Mouse (Mus musculus): ENCODE measurements around the gene Zfp14. TPM values are rescaled to one million over a fixed set of nuclear protein-coding genes. Genes with fewer than 3 reads are reported as not detected.

Gene Zfp14
- polyA plus RNA-seq, 1 experiment from 2014 or later, result 2.3 TPM

DNA sequence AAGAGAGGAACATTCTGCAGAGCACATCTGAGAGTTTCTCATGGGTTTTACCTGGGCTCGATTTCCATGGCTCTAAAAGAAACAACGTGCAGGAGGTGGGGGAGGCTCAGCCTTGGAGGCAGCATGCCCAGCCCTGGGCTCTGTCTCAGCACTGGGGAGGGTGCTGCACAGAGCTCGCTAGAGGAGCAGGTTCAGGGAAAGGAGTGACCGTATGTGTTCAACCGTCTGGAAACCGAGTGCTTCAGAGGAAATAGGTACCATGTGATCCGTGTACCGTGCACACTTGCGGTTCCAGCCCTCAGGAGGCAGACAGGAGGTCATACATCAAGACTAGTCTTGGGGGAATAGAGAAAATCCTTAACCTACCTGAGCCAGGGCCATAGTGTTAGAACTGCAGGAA lies 6.8 kb downstream of the Zfp14 start:
- H3K36me3 ChIP-seq (ENCODE audit: insufficient read depth, low read length), result no peaks in the 10 kb centered on the region

DNA sequence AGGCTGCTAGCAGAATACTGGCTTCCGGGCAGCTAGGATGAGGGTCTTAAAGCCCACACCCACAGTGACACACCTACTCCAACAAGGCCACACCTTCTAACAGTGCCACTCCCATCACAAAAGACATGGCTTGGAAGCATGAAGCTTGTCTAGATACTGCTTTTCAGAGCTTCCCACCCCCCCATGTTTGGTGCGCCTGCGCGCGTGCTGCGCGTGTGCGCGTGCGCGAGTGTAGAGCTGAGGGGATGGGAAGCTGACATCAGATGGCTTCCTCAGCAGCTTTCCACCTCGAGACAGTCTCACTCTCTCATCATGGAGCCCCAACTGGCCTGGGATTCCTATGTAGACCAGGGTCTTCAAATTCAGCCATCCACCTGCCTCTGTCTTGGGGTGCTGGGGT lies 16.8 kb downstream of the Zfp14 start:
- no peak for DNase-seq (ENCODE audit: low spot score)
- WGBS, result 92% methylated on average over 12 of the region's 12 CpGs
- Histone ChIP-seq H3K4me2 (replicated peaks; ENCODE audit: low read depth, low read length) (no peak overlapping the region), H3K9ac (replicated peaks; ENCODE audit: low read depth) (no peak overlapping the region), H3K36me3 (ENCODE audit: insufficient read depth, low read length) (peaks cover 7% of the 10 kb centered on the region; the same call in 1 of the 2 replicates), H3K4me1 (ENCODE audit: insufficient read depth, low read depth, low read length) (no peaks in the 10 kb centered on the region), H3K27me3 (replicated peaks; ENCODE audit: insufficient read depth, low read length) (no peaks in the 10 kb centered on the region), H3K4me3 (ENCODE audit: low read depth, low read length) (no peak overlapping the region), H3K9me3 (ENCODE audit: low read length) (no peaks in the 10 kb centered on the region), H3K27ac (ENCODE audit: low read length) (no peak overlapping the region)
- no peak for ATAC-seq
- TF ChIP-seq CTCF (IDR thresholded peaks at IDR 0.05) (no peak), EP300 (IDR thresholded peaks at IDR 0.05) (no peak)

More for the DNA sequence above, 6.8 kb downstream of the Zfp14 start:
- 46% methylated on average over 9 of the region's 9 CpGs for WGBS
- Histone ChIP-seq H3K4me1 (ENCODE audit: insufficient read depth, low read depth, low read length) (no peaks in the 10 kb centered on the region), H3K9ac (replicated peaks; ENCODE audit: low read depth) (no peak overlapping the region), H3K27ac (ENCODE audit: low read length) (no peak overlapping the region), H3K27me3 (replicated peaks; ENCODE audit: insufficient read depth, low read length) (no peaks in the 10 kb centered on the region), H3K4me3 (ENCODE audit: low read depth, low read length) (no peak overlapping the region), H3K9me3 (ENCODE audit: low read length) (no peaks in the 10 kb centered on the region), H3K4me2 (replicated peaks; ENCODE audit: low read depth, low read length) (no peak overlapping the region)
- ATAC-seq (no peak), DNase-seq (ENCODE audit: low spot score) (no peak)
- no peak for TF ChIP-seq EP300 (IDR thresholded peaks at IDR 0.05)
- no peak for TF ChIP-seq CTCF (IDR thresholded peaks at IDR 0.05)

DNA sequence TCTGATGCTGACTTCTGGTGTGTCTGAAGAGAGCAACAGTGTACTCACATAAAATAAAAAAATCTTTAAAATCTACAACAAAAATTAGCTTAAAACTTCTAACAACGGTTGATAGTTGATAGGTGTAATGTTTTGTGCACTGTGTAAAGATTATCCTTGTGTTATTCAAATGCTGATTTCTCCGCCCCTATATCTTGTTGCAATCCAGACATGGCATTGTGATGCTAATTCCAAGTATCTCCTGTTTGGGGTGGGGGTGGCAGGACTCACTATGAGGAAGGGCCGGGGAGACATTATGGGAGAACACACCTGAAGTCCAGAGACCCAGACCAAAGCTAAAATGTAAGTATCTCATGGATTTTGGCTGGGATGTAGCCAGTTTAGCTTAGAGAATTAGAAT lies 19.8 kb downstream of the Zfp14 start:
- H3K4me2 ChIP-seq (replicated peaks; ENCODE audit: low read depth, low read length), result no peak overlapping the region
- TF ChIP-seq CTCF (IDR thresholded peaks at IDR 0.05), result no peak
- no peak for TF ChIP-seq EP300 (IDR thresholded peaks at IDR 0.05)
- WGBS, result 93% methylated on average over 3 of the region's 3 CpGs

DNA sequence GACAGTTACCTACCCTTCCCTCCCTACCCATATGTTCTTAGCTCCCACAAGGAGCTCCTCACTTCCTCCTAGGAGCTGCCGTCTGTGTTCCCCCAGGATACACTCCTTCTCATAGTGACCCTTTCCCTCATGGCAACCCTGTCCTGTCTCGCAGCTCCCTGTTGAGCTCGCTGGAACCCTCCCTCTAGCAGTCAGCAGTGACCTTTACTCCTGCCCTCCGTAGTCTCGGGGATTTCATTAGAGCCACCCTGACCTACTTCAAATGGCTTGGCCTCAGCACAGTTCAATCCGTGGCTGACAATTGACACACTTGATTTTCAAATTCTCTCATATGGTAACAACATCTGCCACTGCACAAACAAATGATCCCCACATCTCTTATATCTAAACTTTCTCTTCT lies 20.5 kb downstream of the Zfp14 start:
- WGBS, result 25% methylated on average over 6 of the region's 6 CpGs
- Histone ChIP-seq H3K27ac (ENCODE audit: low read length) (no peak overlapping the region), H3K36me3 (ENCODE audit: insufficient read depth, low read length) (peaks cover 12% of the 10 kb centered on the region; the same call in 1 of the 2 replicates), H3K4me3 (ENCODE audit: low read depth, low read length) (no peak overlapping the region), H3K9ac (replicated peaks; ENCODE audit: low read depth) (no peak overlapping the region), H3K4me1 (ENCODE audit: insufficient read depth, low read depth, low read length) (no peaks in the 10 kb centered on the region), H3K9me3 (ENCODE audit: low read length) (no peaks in the 10 kb centered on the region), H3K27me3 (replicated peaks; ENCODE audit: insufficient read depth, low read length) (no peaks in the 10 kb centered on the region), H3K4me2 (replicated peaks; ENCODE audit: low read depth, low read length) (no peak overlapping the region)
- ATAC-seq (no peak), DNase-seq (ENCODE audit: low spot score) (no peak)
- TF ChIP-seq CTCF (IDR thresholded peaks at IDR 0.05), result no peak
- TF ChIP-seq EP300 (IDR thresholded peaks at IDR 0.05), result no peak

More for the DNA sequence above, 19.8 kb downstream of the Zfp14 start:
- Histone ChIP-seq H3K27me3 (replicated peaks; ENCODE audit: insufficient read depth, low read length) (no peaks in the 10 kb centered on the region), H3K9ac (replicated peaks; ENCODE audit: low read depth) (no peak overlapping the region), H3K4me3 (ENCODE audit: low read depth, low read length) (no peak overlapping the region), H3K9me3 (ENCODE audit: low read length) (no peaks in the 10 kb centered on the region), H3K36me3 (ENCODE audit: insufficient read depth, low read length) (peaks cover 7% of the 10 kb centered on the region; the same call in 1 of the 2 replicates), H3K4me1 (ENCODE audit: insufficient read depth, low read depth, low read length) (no peaks in the 10 kb centered on the region), H3K27ac (ENCODE audit: low read length) (no peak overlapping the region)
- no peak for DNase-seq (ENCODE audit: low spot score)
- no peak for ATAC-seq

DNA sequence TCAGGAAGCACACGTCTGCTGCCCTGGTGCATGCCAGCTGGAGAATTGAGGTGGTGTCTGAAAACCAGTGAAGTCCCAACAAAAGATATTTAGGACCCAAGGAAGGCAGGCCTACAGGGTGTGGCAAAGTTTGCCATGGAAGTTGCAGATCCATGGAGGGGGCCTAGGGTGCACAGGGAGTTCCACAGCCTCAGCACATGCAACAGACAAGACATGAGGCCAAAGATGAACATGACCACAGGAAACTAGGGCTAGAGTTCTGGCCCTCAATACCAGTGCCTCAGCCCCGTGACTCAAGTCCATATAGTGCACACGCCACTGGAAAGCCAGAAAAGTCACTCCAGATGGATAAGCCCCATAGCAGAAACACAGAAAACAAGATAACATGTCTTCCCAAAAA lies 22.6 kb downstream of the Zfp14 start:
- TF ChIP-seq EP300 (IDR thresholded peaks at IDR 0.05) (no peak), CTCF (IDR thresholded peaks at IDR 0.05) (no peak)
- no peak overlapping the region for H3K4me3 ChIP-seq (ENCODE audit: low read depth, low read length)
- no peaks in the 10 kb centered on the region for H3K4me1 ChIP-seq (ENCODE audit: insufficient read depth, low read depth, low read length)
- DNase-seq (ENCODE audit: low spot score), result no peak
- no peak overlapping the region for H3K27ac ChIP-seq (ENCODE audit: low read length)
- no peaks in the 10 kb centered on the region for H3K9me3 ChIP-seq (ENCODE audit: low read length)
- no peaks in the 10 kb centered on the region for H3K27me3 ChIP-seq (replicated peaks; ENCODE audit: insufficient read depth, low read length)
- H3K36me3 ChIP-seq (ENCODE audit: insufficient read depth, low read length), result peaks cover 16% of the 10 kb centered on the region
- H3K4me2 ChIP-seq (replicated peaks; ENCODE audit: low read depth, low read length), result no peak overlapping the region
- ATAC-seq, result no peak
- WGBS, result 83% methylated on average over 3 of the region's 3 CpGs
- no peak overlapping the region for H3K9ac ChIP-seq (replicated peaks; ENCODE audit: low read depth)

DNA sequence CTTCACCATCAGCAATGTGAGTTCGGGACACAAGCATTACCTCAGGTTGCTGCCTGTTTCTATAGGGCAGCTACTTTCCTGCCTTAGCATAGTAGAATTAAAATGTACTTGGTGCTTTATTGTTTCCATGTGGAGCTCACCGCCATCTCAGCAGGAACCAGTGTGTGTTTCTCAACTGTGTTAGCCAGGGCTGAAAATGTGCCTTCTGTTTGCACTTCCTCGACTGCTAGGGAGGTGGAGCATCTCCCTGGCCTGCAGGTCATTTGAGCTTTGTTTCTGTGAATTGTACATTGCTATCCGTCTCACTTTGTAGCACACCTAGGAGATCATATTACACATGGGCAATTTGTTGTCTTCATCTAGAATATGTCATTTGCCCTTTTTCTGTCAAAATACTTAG lies 23.8 kb downstream of the Zfp14 start:
- H3K4me1 ChIP-seq (ENCODE audit: insufficient read depth, low read depth, low read length), result no peaks in the 10 kb centered on the region
- no peak overlapping the region for H3K4me3 ChIP-seq (ENCODE audit: low read depth, low read length)
- H3K9ac ChIP-seq (replicated peaks; ENCODE audit: low read depth), result no peak overlapping the region
- WGBS, result 70% methylated on average over 4 of the region's 4 CpGs
- H3K4me2 ChIP-seq (replicated peaks; ENCODE audit: low read depth, low read length), result no peak overlapping the region
- ATAC-seq (no peak), DNase-seq (ENCODE audit: low spot score) (no peak)
- H3K27ac ChIP-seq (ENCODE audit: low read length), result no peak overlapping the region
- no peak for TF ChIP-seq EP300 (IDR thresholded peaks at IDR 0.05)
- TF ChIP-seq CTCF (IDR thresholded peaks at IDR 0.05), result no peak
- no peaks in the 10 kb centered on the region for H3K9me3 ChIP-seq (ENCODE audit: low read length)
- no peaks in the 10 kb centered on the region for H3K27me3 ChIP-seq (replicated peaks; ENCODE audit: insufficient read depth, low read length)
- H3K36me3 ChIP-seq (ENCODE audit: insufficient read depth, low read length), result peaks cover 28% of the 10 kb centered on the region

DNA sequence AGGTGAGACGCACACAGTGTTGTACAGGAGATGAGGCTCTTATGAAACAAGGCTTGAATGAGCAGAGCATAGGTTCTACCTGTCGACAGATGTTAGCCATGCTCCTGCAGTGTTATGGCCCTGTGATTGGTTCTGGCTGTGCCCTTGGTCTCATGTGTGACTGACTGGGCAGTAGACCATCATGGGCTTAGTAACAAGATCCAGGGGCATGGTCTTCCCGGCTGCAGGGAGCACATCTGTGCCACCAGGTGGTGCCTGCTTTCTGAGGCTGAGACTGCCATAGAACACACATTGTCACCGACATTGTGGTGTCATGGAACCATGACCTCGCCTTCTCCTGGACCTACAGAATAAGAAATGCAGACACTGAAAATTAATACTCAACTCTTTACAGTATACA lies 25.8 kb downstream of the Zfp14 start:
- no peak overlapping the region for H3K4me3 ChIP-seq (ENCODE audit: low read depth, low read length)
- no peak overlapping the region for H3K4me2 ChIP-seq (replicated peaks; ENCODE audit: low read depth, low read length)
- H3K9ac ChIP-seq (replicated peaks; ENCODE audit: low read depth), result no peak overlapping the region
- H3K4me1 ChIP-seq (ENCODE audit: insufficient read depth, low read depth, low read length), result no peaks in the 10 kb centered on the region
- TF ChIP-seq EP300 (IDR thresholded peaks at IDR 0.05) (no peak), CTCF (IDR thresholded peaks at IDR 0.05) (peak; percentile 34)
- whole genome bisulfite sequencing, result 74% methylated on average over 5 of the region's 5 CpGs
- no peaks in the 10 kb centered on the region for H3K9me3 ChIP-seq (ENCODE audit: low read length)
- no peaks in the 10 kb centered on the region for H3K27me3 ChIP-seq (replicated peaks; ENCODE audit: insufficient read depth, low read length)
- peaks cover 30% of the 10 kb centered on the region for H3K36me3 ChIP-seq (ENCODE audit: insufficient read depth, low read length)
- no peak overlapping the region for H3K27ac ChIP-seq (ENCODE audit: low read length)
- DNase-seq (ENCODE audit: low spot score), result no peak
- ATAC-seq, result no peak
